Mouse (Mus musculus): ENCODE measurements around the gene Guk1.

Guk1 gene

DNA sequence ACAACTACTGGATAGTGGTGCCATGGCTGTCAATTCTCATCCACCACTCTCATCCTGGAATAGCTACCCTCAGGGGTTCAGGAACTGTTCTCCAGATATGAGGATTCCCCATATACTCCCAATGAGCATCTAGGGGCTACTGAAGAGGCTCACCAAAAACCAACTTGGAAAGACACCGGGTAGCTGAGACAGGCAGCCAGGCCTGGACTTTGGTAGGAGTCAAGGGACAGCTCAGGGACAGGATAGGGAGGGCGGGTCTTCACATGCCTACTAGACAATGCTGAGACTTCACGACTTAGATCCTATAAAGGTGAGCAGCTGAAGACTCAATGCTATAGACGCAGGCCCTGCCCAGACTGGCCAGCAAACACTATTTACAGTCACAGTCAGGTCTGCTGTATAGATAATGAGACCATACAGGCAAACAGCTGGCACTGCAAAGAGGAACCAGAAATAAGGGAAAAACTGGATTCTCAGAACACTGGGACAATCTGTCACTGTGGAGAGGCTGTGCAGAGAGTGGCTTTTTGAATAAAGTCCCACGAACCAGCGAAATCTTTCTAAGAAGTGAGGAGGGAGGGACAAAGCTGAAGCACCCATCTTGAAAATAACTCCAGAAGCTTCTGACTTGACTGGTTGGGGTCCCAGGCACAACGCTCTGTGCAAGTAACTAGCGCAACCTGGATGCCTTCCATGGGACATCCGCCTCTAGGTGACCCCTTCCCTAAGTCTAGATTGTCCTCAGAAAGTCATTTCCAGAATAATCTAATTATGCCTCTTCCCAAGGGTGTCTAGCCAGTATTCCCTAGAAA, 29.4 kb downstream of the Guk1 start:
- peak; percentile 92 for DNase-seq

DNA sequence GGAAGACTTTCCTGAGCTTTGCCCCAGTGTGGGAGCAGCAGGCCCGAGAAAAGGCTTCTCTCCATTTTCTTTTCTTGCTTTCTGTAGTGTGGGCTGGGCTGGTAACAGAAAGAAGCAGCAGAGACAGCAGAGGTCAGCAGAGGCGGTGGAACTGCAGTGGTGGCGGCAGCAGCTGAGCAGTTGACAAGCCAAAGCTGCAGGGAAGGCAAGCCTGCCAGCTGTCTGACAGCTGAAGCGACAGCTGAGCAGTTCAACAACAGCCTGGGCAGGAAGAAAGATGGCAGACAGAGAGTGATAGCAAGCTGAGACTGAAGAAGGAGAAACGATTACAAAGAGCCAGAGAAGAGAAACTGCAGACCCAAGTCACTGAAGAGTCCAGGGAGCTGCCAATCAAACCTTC, 30.6 kb downstream of the Guk1 start:
- DNase-seq, result peak; percentile 96

DNA sequence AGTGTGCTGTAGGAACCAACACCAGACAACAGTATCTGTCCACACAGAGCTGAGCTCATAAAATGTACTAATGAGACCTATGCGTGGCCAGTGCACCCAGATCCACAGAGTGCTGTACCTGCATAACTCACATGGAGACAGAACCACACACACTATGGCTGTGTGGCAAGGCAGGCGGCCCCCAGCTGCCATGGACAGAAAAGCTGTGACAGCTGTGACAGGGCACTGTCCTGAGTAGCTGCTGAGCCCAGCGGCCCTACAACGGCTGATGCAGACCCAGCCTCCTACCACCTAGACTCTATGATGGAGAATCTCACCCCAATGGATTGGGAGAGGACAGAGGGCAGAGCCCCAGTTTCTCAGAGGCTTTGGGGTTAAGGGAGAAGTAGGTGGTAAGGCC, 32.5 kb downstream of the Guk1 start:
- DNase-seq, result no peak

DNA sequence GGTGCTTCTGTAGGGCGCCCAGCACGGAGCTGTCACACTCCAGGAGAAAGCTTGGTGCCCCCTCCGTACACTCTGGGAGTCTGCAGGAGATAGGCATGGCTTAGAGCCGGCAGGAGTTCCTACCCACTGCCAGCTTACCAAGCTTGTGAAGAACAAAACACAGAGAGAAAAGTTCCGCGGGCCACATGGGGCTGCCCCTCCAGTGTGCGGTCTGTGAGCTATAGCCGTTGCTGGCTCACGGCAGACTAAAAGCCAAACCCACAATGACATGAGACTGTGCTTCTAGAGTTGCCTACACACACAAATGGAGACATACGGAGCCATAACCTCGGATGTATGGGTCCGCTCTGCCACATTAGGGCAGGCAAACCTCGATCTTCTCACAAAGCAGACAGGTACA, 32.9 kb downstream of the Guk1 start:
- no peak for DNase-seq

DNA sequence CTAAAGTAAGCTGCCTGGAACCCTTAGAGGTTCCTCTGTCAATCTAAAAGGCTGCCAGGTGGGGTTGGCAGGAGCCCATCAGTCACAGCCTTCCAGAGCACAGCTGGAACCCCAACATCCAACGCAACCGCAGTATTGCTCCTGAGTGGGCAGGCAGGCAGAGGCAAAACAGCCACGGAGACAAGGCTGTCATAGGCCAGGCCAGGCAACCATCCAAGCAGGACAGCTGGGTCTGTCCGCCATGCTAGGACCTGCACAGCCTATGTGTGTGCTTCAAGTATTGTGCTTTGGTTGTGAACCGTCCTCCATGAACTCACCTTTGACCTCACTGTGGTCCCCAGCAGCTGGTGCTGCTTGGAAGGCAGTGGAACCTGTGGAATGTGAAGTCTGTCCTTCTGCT, 36.1 kb downstream of the Guk1 start:
- DNase-seq, result no peak

DNA sequence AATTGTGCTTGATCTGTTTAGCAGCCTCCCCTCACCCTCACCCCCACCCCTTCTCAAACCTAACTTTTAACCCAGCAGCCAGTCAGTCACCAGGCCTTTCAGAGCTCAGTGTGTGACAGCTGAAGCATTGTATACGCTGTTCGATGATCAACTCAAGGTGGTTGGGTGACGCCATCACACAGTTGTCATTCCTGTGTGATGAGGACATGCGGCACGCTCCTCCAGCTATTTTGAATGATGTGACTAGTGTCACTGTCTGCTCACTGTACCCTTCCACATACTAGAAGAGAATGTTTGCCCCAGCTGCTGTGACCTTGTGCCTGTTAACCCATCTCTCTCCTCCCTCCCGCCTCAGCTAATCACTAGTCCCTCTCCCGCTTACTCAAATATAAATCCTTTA, 37.8 kb downstream of the Guk1 start:
- DNase-seq, result no peak

DNA sequence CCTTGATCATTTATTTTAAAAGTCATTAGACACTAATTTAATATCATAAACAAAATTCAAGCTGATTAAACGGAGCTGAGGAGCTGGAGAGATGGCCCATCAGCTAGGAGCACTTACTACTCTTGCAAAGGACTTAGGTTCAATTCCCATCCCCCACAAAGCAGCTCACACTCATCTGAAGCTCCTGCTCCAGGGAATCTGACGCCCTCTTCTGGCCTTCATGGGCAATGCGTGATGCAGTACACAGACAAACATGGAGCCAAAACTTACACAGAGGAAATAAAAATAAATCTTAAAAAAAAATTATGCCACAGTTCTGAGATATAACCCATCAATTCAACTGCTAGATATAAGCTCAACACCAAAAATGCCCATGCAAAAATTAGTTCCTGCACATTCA, 40.3 kb downstream of the Guk1 start:
- DNase-seq, result no peak

DNA sequence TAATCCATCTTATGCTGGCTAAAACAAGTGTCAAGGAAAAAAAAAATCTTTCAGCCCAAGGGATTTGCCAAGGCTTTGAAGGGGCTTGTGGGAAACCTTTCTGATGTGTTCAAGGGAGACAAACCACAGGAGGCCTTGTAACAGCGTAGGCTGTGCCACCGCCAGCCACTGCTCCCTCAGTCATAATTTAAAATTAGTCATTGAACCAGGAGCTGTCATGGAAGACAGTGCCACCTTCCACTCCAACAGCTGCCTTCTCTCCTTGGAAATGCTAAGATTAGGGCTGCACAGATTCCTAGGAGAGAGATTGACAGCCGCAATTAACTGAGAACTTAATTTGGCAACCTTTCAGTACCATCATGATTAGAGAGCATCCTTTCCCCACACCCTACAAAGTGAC, 42.7 kb downstream of the Guk1 start:
- DNase-seq, result no peak

DNA sequence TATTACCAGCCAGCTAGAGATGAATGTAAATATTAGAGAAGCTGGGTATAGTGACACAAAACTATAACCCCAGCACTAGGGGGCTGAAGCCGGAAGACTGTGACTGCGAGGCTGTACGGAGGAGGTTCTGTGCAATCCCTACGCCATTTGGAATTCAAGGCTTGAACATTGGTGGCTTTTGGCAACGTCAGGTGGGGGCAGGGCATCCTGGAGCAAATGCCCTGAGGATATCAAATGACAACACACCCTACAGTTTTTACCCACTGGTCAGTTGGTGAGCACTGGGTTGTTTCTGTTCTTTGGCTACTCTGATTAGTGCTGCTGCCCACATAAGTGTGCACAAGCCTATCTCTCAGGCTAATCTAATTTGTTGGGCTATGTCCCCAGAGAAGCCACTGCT, 49.0 kb downstream of the Guk1 start:
- peak; percentile 48 for DNase-seq

DNA sequence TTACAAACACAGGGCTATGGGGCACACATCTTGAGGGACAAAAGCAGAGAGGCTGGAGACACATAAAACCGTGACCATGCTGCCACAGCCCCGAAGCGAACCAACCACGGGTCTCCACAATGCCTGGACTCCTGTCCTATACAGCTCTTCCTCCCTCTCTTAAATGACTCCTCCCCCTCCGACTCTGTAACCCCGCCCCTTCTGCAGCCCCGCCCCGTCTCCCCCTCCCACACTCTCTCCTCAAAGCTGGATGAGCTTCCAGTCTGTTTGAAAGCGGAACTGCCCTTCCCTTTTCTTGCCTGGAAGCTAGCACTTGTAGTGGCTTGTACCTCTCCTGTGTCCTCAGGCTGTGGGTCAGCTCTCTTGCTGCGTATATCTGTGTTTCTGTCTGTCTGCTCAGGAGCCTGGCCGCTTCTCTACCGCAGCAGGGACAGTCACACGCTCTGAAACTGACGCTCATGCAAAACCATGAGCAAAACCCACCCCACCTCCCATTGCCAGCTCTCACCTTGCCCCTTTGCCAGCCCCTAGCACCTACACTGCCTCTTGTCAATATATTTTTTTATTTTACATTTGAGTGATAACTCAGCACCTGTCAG, 50.1 kb downstream of the Guk1 start:
- peak; percentile 93 for DNase-seq

DNA sequence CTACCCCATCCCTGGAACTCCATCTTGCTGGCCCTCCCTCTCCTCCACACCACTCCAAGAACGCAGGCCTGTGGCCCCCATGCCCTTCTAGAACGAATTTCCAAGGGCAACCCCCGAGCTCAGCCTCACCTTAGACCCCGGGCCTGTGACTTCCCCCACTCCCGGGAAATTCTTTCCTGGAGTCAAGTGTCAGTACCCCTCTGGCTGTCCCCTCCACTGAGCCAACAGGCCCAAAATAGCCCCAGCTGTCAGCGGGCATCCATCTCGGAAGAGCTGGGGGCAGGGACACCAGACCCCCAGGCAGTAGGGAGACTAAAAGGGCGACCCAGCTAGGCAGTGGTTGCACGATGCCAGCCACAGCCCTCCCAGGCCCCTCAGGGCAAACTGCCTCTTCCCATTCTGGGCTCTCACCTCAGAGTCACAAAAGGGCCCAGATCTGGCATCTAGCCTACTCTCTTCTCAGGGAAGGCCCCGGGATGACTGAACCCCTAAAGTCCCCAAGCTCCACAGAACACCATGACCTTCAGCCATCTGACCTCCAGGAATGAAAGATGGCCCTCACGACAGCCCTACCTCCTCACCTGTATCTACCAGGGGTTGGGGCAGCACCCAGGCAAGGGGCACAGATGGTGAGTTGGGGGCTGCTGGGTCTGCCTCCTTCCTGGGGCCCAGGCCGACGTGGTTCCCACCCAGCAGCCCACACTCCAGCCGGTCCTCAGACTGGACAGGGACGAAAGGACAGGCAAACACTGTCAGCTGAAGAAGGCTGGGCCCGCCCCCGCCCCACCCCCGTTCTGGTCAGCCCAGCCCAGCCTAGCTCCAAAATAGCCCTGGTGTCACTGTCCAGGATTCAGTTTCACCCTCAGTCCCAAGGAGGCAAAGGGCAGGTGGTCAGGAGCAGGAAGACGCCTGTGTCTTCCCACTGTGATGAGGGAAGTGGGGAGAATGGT, 53.2 kb downstream of the Guk1 start:
- peak; percentile 95 for DNase-seq

DNA sequence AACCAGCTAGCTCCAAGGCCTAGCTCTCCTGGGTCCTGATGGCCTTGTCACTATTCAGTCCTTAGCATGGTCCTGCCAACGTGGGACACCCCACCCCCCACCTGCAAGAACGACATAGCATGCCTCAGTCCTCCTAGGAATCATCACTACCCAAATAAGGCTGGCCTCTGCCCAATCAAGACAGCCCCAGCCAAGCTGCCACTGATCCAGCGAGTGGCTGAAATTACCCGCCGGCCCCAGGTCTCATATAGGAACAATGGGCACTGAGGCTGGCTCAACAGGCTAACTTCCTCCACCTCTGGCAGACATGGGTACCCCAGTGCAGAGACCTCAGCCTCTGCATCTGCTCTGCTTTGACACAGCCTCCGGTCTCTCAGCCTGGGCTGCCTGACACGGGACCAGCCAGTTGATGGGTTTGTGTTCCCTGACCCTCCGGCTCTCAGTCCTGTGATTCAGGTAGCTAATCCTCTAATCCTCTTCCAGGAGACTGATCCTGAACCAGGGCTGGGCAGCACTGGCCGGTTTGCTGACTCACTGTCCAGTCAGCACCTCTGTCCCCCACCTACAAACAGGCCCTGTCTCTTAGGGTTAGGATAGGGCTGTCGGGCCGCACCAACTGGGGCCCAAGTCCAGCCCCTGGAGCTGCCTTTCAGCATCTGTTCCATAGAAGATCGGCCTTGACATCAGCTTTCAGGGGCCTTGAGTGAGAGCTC, 54.9 kb downstream of the Guk1 start:
- peak; percentile 92 for DNase-seq

DNA sequence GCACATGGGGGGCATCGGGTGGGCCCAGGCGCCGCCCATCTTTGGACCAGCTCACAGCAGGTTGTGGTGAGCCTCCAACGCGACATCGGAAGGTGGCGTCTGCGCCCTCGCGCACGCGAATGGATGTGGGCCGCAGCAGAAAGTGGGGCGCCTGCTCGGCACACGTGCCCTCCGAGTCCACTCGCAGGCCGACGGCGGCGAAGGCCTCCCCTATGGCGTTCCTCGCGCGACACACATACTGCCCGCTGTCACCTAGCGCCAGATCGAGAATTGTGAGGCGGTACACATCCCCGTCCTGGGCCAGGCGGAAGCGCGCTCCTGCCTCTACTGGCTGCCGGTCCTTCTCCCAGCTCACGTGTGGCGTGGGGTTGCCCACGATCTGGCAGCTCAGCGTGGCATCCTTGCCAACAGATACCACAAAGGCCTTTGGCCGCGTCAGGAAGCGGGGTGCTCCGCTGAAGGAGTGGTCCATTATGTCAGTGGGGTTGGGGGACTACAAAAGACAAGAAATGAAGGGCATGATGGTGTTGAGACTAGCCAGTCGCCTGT, 56.0 kb downstream of the Guk1 start, which contains the start of gene Obscn:
Obscn (minus strand) TSS at position 499 of the 549 bp plus-strand sequence.
- peak; percentile 90 for DNase-seq

DNA sequence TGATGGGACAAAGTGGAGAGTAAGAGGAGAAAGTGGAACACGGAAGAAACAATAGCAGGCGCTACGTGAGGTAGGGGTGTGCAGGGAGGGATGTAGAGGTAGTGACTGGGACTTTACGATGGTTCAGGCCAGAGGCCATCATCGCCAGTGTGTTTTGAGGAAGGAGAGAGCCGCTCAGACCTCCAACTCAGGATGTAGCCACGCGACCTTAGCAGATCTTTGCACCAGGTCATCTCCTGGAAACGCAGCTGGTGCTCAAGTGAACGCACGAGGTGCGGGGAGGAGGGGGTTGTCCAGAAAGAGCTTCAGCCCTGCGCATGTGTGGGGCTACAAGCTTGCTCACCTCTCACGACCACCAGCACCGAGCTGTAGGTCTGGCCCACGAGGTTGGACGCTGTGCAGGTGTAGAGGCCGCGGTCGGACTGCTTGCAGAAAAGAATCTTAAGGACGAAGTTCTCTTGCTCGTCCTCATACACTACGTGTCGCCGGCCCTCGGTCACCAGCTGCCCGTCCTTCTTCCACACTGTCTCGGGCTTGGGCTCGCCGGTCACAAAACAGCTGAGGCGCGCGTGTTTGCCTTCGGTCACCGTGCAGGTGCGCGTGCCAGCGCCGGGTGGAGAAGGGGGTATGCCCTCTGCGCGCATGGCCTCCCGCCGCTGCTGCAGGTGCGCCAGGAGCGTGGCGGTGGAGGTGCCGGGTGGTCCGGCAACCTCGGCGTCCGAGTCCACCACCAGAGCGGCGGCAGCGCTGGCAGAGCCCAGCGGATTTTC, 56.8 kb downstream of the Guk1 start:
- DNase-seq, result peak; percentile 90

DNA sequence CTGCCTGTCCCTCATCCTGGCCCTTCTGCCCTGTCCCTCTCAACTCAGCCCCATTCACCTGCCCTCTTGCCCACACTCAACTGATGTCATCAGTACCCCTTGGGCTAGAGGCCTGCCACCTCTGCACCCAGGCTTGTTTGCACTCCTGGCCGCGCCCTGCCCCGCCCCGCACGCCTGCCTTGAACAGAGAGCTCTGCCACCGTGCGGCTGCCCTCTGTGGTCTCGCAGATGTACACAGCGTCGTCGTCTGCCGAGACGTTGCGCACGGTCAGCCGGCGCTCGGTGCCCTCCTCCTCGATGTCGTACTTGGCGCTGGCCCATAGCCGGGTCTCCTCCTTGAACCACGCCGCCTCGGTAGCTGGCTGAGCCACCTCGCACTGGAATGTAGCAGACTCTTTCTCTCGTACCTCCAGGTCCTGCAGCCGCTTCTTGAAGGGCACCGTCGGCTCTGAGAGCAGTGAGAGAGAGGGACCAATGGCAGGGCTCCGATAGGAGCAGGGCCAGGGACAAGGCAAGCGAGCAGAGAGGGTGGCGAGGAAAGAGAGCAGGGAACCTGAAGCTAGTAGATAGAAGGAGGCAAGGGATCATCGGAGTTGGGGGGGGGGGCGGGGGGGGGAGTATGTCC, 57.5 kb downstream of the Guk1 start:
- DNase-seq, result peak; percentile 91

All from heart, adult 11 months (tissue).